Comparison of ENCODE assay signal across 10 mouse cellular contexts in genomic region chr5:74315471-74316245, GRCm38 (mm10).
DNase-seq lines count a peak whose midpoint lies in the region; ATAC-seq lines count a peak whose summit lies in the region.
"Had no signal": no experiment of that assay in that cellular context is flagged by ENCODE, and none has a peak within 500 bp of the region (broad histone marks: within the 10 kb centered on the region; RNA-seq: fewer than 3 reads in every experiment).

No protein-coding gene starts in this region.

- 54% methylated on average over 12 of the region's 12 CpGs for WGBS in embryonic facial prominence, embryonic 12.5 days

- H3K9ac ChIP-seq in embryonic facial prominence, embryonic 12.5 days, result no peak overlapping the region
- H3K9ac ChIP-seq: forebrain, postnatal 0 days; liver, embryonic 14.5 days had no signal

- no peak for ATAC-seq in embryonic facial prominence, embryonic 12.5 days (ENCODE audit: insufficient number of reproducible peaks, insufficient read depth, low FRiP score, low TSS enrichment)
- ATAC-seq in megakaryocyte progenitor cell, adult 5-6 weeks (replicated peaks; ENCODE audit: poor library complexity), result no peak
- ATAC-seq: forebrain, postnatal 0 days had no signal

- H3K27me3 ChIP-seq in embryonic facial prominence, embryonic 12.5 days, result no peaks in the 10 kb centered on the region

- peak; percentile 51 to 82 for DNase-seq in heart, adult 18-20 months
- DNase-seq in heart, postnatal 4 days, result no peak
- peak; percentile 26 for DNase-seq in kidney, adult 18-20 months
- DNase-seq in lung, postnatal 36 days, result peak; percentile 50
- no peak for DNase-seq in layer of hippocampus, postnatal 25 days (ENCODE audit: extremely low spot score in 1 of 2, low spot score in 1 of 2)
- DNase-seq in urinary bladder, postnatal 25 days (ENCODE audit: low spot score), result no peak
- DNase-seq: forebrain, postnatal 0 days had no signal

- no peak overlapping the region for H3K4me2 ChIP-seq in embryonic facial prominence, embryonic 12.5 days (replicated peaks)

- peaks cover 8% of the 10 kb centered on the region; the same call in 1 of the 2 replicates for H3K4me1 ChIP-seq in embryonic facial prominence, embryonic 12.5 days

- H3K27ac ChIP-seq in embryonic facial prominence, embryonic 12.5 days, result peak overlapping the region; percentile 20; the same call in 1 of the 2 replicates

- H3K9me3 ChIP-seq in embryonic facial prominence, embryonic 12.5 days, result no peaks in the 10 kb centered on the region

- no peaks in the 10 kb centered on the region for H3K36me3 ChIP-seq in embryonic facial prominence, embryonic 12.5 days

- H3K4me3 ChIP-seq in embryonic facial prominence, embryonic 12.5 days, result no peak overlapping the region

Comparison
In these comparisons a context has a peak if more than half of its experiments do, and no peak if none do; other contexts are left out.
1. DNase-seq: peak in heart, adult 18-20 months (2 of 2), kidney, adult 18-20 months (single experiment) and lung, postnatal 36 days (single experiment); none in heart, postnatal 4 days (single experiment), layer of hippocampus, postnatal 25 days (0 of 2) and urinary bladder, postnatal 25 days (single experiment).